Mouse (Mus musculus) spleen, adult 2 months (tissue): ENCODE results near the gene Fam120a.

Experiments
- CTCF ChIP-seq: fragments of 200-500 bp; IDR thresholded peaks from 2 replicates; pipeline ENCODE4 v1.5.1; 2011; ENCODE audit warnings: mild to moderate bottlenecking, inconsistent platforms; ENCODE audit not compliant: insufficient read depth, insufficient read length, insufficient replicate concordance; ENCODE audit errors: extremely low read depth
- POLR2A ChIP-seq: fragments of 200-500 bp; IDR thresholded peaks from 2 replicates; pipeline ENCODE4 v1.6.1; 2011; ENCODE audit warnings: low read depth, low read length, inconsistent platforms

DNA sequence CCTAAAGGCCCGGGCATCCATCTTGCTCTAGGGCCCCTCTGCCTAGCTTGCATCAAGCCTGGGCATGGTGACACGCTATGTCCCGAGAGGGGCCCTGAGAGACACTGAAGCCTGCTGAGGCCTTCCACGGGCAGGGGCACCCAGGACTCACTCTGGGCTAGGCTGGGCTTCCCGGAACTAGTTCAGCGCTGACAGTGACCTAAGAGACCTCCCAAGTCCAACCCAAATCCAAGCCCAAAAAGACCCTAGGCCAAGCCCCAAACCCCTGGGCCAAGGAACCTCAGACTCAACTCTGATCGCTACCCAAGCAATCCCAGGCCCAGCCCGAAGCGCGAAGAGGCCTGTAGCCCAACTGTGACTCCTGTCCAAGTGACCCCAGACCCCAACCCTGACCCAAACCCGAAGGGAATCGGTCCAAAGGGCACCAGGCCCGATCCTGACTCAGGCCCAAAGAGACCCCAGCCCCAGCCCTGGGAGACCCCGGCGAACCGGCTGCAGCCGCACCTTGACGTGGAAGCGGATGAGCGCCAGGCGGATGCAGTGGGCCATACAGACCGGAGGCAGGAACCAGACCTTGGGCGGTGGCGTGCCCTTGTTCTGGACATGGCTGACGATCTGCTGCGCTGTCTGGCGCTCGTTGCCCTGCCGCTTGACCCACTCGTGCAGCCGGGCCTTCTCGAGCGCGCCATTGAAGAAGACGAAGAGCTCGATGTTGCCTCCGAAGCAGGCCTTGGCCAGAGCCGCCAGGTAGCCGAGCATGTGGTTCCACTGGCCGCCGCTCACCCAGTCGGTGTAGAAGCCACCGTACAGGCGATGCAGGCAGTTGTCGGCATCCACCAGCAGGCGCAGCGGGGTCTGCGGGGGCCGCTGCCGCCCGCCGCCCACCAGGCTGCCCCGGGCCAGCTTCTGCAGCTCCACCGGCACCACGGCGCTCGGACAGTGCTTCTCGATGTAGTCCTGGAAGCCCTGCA is 681 bp downstream of the Fam120a start:
- TF ChIP-seq POLR2A (no peak), CTCF (no peak)
